Mouse (Mus musculus) CH12.LX (cell line): ENCODE data around the gene Tfap4. TPM values are rescaled to one million over a fixed set of nuclear protein-coding genes. Genes with fewer than 3 reads are reported as not detected.

ENCODE experiments used
- DNase-seq: peaks from one replicate; pipeline ENCODE4 v3.0.0-alpha.2; 2013; ENCODE audit errors: extremely low read depth
- H3K27ac ChIP-seq: 2 replicates; pipeline ENCODE4 v1.5.1; 2012; ENCODE audit warnings: low read depth, mild to moderate bottlenecking, control low read depth, moderate library complexity; ENCODE audit not compliant: insufficient read depth
- H3K27me3 ChIP-seq: replicated peaks from 2 replicates; pipeline ENCODE3; 2012; ENCODE audit warnings: inconsistent platforms
- H3K36me3 ChIP-seq, 2 experiments: replicated peaks in 1 of 2; 2 replicates each; pipeline versions ENCODE3 to v1.6.1; 2012; ENCODE audit warnings: inconsistent platforms in 1 of 2, low read length in 1 of 2, mild to moderate bottlenecking in 1 of 2, mixed read lengths in 1 of 2, moderate library complexity in 1 of 2; ENCODE audit not compliant: control insufficient read depth in 1 of 2, insufficient read depth in 1 of 2
- H3K4me1 ChIP-seq, 2 experiments: 2 replicates each; pipeline ENCODE4 v1.6.1; 2012; ENCODE audit warnings: inconsistent platforms in 1 of 2, moderate library complexity in 1 of 2; ENCODE audit not compliant: insufficient read depth in 2 of 2, control insufficient read depth in 1 of 2
- H3K4me2 ChIP-seq: 2 replicates; pipeline ENCODE4 v1.6.1; 2012; ENCODE audit warnings: low read depth, mild to moderate bottlenecking, control low read depth; ENCODE audit not compliant: poor library complexity, insufficient read depth, severe bottlenecking
- H3K4me3 ChIP-seq, 3 experiments: fragments of 150-350 bp in 1 of 3; sonication (generic) in 1 of 3; replicated peaks in 1 of 3; 2 replicates each; pipeline versions ENCODE3 to v1.5.1; 2011 to 2012; ENCODE audit warnings: low read depth in 2 of 3, low read length in 2 of 3, mild to moderate bottlenecking in 2 of 3, moderate library complexity in 2 of 3, control low read depth in 1 of 3, improper control_type of control experiment in 1 of 3, inconsistent platforms in 1 of 3, mixed read lengths in 1 of 3; ENCODE audit not compliant: poor library complexity in 1 of 3
- H3K79me2 ChIP-seq: replicated peaks from 2 replicates; pipeline ENCODE4 v1.6.1; 2012; ENCODE audit warnings: mild to moderate bottlenecking, moderate library complexity; ENCODE audit not compliant: control insufficient read depth, poor library complexity, insufficient read depth, severe bottlenecking; ENCODE audit errors: extremely low read depth
- H3K9ac ChIP-seq: 2 replicates; pipeline ENCODE4 v1.6.1; 2012; ENCODE audit warnings: low read depth, mild to moderate bottlenecking, control low read depth, moderate library complexity; ENCODE audit not compliant: insufficient read depth
- H3K9me3 ChIP-seq: replicated peaks from 2 replicates; pipeline ENCODE3; 2012; ENCODE audit warnings: low read length, inconsistent platforms, mixed read lengths
- CHD1 ChIP-seq: IDR thresholded peaks from 2 replicates; pipeline ENCODE4 v1.6.1; 2012; ENCODE audit warnings: low read depth, low read length, improper control_type of control experiment, inconsistent platforms
- CTCF ChIP-seq, 2 experiments: IDR thresholded peaks in 1 of 2; conservative IDR thresholded peaks in 1 of 2; 2 replicates each; pipeline ENCODE4 v1.5.1; 2011 to 2012; ENCODE audit warnings: low read depth in 2 of 2, low read length in 2 of 2, improper control_type of control experiment in 1 of 2, inconsistent platforms in 1 of 2, mild to moderate bottlenecking in 1 of 2, moderate library complexity in 1 of 2
- ELF1 ChIP-seq: IDR thresholded peaks from 2 replicates; pipeline ENCODE4 v1.6.1; 2014; ENCODE audit warnings: low read depth, mild to moderate bottlenecking, inconsistent platforms, low read length, improper control_type of control experiment
- EP300 ChIP-seq: IDR thresholded peaks from 2 replicates; pipeline ENCODE4 v1.6.1; 2011; ENCODE audit warnings: low read length, improper control_type of control experiment
- HCFC1 ChIP-seq: IDR thresholded peaks from 2 replicates; pipeline ENCODE4 v1.6.1; 2012; ENCODE audit warnings: low read depth, mild to moderate bottlenecking, inconsistent platforms, low read length, improper control_type of control experiment
- IRF4 ChIP-seq: IDR thresholded peaks from 2 replicates; pipeline ENCODE4 v1.6.1; 2014; ENCODE audit warnings: low read depth, mild to moderate bottlenecking, inconsistent platforms, low read length, improper control_type of control experiment
- JUND ChIP-seq: conservative IDR thresholded peaks from 2 replicates; pipeline ENCODE4 v1.6.1; 2011; ENCODE audit warnings: low read depth, low read length, improper control_type of control experiment
- KAT2A ChIP-seq: IDR thresholded peaks from 2 replicates; pipeline ENCODE4 v1.6.1; 2012; ENCODE audit warnings: low read length, improper control_type of control experiment, inconsistent platforms; ENCODE audit not compliant: insufficient replicate concordance
- MAZ ChIP-seq: IDR thresholded peaks from 2 replicates; pipeline ENCODE4 v1.6.1; 2012; ENCODE audit warnings: low read depth, mild to moderate bottlenecking, inconsistent platforms, low read length, improper control_type of control experiment, moderate library complexity
- MXI1 ChIP-seq: IDR thresholded peaks from 2 replicates; pipeline ENCODE4 v1.6.1; 2011; ENCODE audit warnings: mild to moderate bottlenecking, low read depth, low read length, improper control_type of control experiment
- MYC ChIP-seq: IDR thresholded peaks from 2 replicates; pipeline ENCODE4 v1.6.1; 2011; ENCODE audit warnings: low read depth, mild to moderate bottlenecking, improper control_type of control experiment, low read length
- NELFE ChIP-seq: IDR thresholded peaks from 2 replicates; pipeline ENCODE4 v1.6.1; 2011; ENCODE audit warnings: low read depth, low read length, improper control_type of control experiment
- NRF1 ChIP-seq: IDR thresholded peaks from 2 replicates; pipeline ENCODE4 v1.6.1; 2014; ENCODE audit warnings: low read depth, mild to moderate bottlenecking, inconsistent platforms, low read length, improper control_type of control experiment, moderate library complexity
- PAX5 ChIP-seq: IDR thresholded peaks from 2 replicates; pipeline ENCODE4 v1.6.1; 2012; ENCODE audit warnings: low read length, inconsistent platforms, mixed read lengths
- POLR2AphosphoS2 ChIP-seq: IDR thresholded peaks from 2 replicates; pipeline ENCODE4 v1.6.1; 2011; ENCODE audit warnings: low read depth, low read length, improper control_type of control experiment
- RAD21 ChIP-seq: IDR thresholded peaks from 2 replicates; pipeline ENCODE4 v1.6.1; 2011; ENCODE audit warnings: low read depth, mild to moderate bottlenecking, low read length, improper control_type of control experiment, moderate library complexity
- SIN3A ChIP-seq: IDR thresholded peaks from 2 replicates; pipeline ENCODE4 v1.6.1; 2012; ENCODE audit warnings: low read length, improper control_type of control experiment, inconsistent platforms
- UBTF ChIP-seq: IDR thresholded peaks from 2 replicates; pipeline ENCODE4 v1.6.1; 2012; ENCODE audit warnings: low read depth, mild to moderate bottlenecking, inconsistent platforms, low read length, improper control_type of control experiment, moderate library complexity
- USF2 ChIP-seq: conservative IDR thresholded peaks from 2 replicates; pipeline ENCODE4 v1.6.1; 2011; ENCODE audit warnings: low read depth, low read length, improper control_type of control experiment
- ZKSCAN1 ChIP-seq: IDR thresholded peaks from 2 replicates; pipeline ENCODE4 v1.6.1; 2012; ENCODE audit warnings: low read depth, inconsistent platforms, low read length, improper control_type of control experiment, borderline replicate concordance
- dilution Hi-C: fragments of 300-500 bp; cut with MboI; formaldehyde crosslinking; loops from 2 replicates; pipeline ENCODE4 v1.14.3; 2020; ENCODE audit warnings: low sequenced_read_pairs; ENCODE audit not compliant: extremely low pct_unique_long_range_greater_than_20kb, extremely low pct_ligation_motif_present
- in situ Hi-C: fragments of 300-500 bp; cut with MboI; formaldehyde crosslinking; loops from 3 replicates; pipeline ENCODE4 v1.14.3; 2019; ENCODE audit warnings: low sequenced_read_pairs, low pct_ligation_motif_present, low pct_unique_long_range_greater_than_20kb, mixed read lengths
- polyA plus RNA-seq: library from polyadenylated mRNA; unstranded; fragments of >175 nt; gene quantifications from 2 replicates; pipeline ENCODE4 v1.2.1, GENCODE M21; 2012; ENCODE audit warnings: low read depth; ENCODE audit not compliant: insufficient read length
- total RNA-seq, 2 experiments: library from RNA; depleted of rRNA; stranded (reverse); fragments of 300-350 nt in 1 of 2; fragments of >200 nt in 1 of 2; gene quantifications; 2 replicates each; pipeline ENCODE4 v1.2.3; 2012 to 2014

The Tfap4 gene
- total and polyA plus RNA-seq, 3 experiments = 23.5 to 43.3 (median 24.0) TPM

DNA sequence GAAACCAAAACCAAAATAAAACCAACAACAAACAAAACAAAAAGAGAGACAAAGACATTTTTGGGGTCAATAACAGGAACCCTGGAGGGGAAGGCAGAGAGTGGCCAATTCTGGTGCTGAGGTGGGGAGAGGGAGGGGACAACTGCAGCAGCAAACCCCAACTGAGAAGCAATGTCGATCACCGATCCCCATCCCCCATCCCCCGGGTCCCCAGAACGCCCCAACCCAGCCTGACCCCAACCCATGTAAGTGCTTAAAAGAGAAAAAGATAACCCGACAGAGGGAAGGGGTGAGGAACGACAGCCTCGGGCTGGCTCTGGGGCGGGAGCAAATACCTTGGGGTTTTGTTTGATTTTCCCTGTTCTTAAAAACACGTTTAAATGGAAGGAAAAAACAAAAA is 14.8 kb downstream of the Tfap4 start:
- Histone ChIP-seq H3K9ac (no peak overlapping the region), H3K9me3 (peaks cover 4% of the 10 kb centered on the region), H3K79me2 (no peaks in the 10 kb centered on the region), H3K4me2 (no peak overlapping the region), H3K27me3 (no peaks in the 10 kb centered on the region), H3K27ac (no peak overlapping the region), H3K36me3 (peaks cover 38 to 64% of the 10 kb centered on the region in 2 experiments), H3K4me3 (no peak overlapping the region), H3K4me1 (peaks cover 5 to 34% of the 10 kb centered on the region in 2 experiments)
- in situ Hi-C loops (loop anchor here (5.0 kb wide), 1 partner anchor 238 kb away; no protein-coding TSS in a partner anchor), dilution Hi-C loops (no loop called here)
- DNase-seq = no peak
- no peak for TF ChIP-seq POLR2AphosphoS2
- TF ChIP-seq UBTF = no peak
- TF ChIP-seq CHD1 = no peak
- no peak for TF ChIP-seq MXI1
- no peak for TF ChIP-seq ZKSCAN1
- no peak for TF ChIP-seq JUND
- no peak for TF ChIP-seq MAZ
- no peak for TF ChIP-seq SIN3A
- no peak for TF ChIP-seq RAD21
- no peak for TF ChIP-seq NRF1
- TF ChIP-seq KAT2A = no peak
- no peak for TF ChIP-seq CTCF (conservative IDR thresholded peaks at IDR 0.05 in 1 of 2, IDR thresholded peaks at IDR 0.05 in 1 of 2; ENCODE audit: low read depth in 2 of 2, low read length in 2 of 2)
- TF ChIP-seq EP300 = no peak
- TF ChIP-seq PAX5 = no peak
- TF ChIP-seq HCFC1 = no peak
- TF ChIP-seq MYC = no peak
- no peak for TF ChIP-seq NELFE

- H3K79me2 ChIP-seq = no peaks in the 10 kb centered on the region; the same call in 1 of the 2 replicates
- no peak for TF ChIP-seq USF2
- TF ChIP-seq ELF1 = no peak
- no peak for TF ChIP-seq IRF4
- no peak for TF ChIP-seq UBTF
- TF ChIP-seq MYC = no peak
- H3K9ac ChIP-seq = no peak overlapping the region
- no peak overlapping the region for H3K27ac ChIP-seq
- H3K9me3 ChIP-seq = peaks cover 4% of the 10 kb centered on the region
- peaks cover 26 to 53% of the 10 kb centered on the region in 2 experiments for H3K36me3 ChIP-seq
- no peak for DNase-seq
- no peak overlapping the region for H3K4me3 ChIP-seq
- dilution Hi-C loops (no loop called here), in situ Hi-C loops (loop anchor here (5.0 kb wide), 1 partner anchor 236 kb away; no protein-coding TSS in a partner anchor)
- H3K27me3 ChIP-seq = no peaks in the 10 kb centered on the region
- H3K4me1 ChIP-seq = peaks cover 5 to 30% of the 10 kb centered on the region in 2 experiments
- H3K4me2 ChIP-seq = no peak overlapping the region
Observed at GRCm38 (mm10) chr16:4543266-4543665, 16.4 kb downstream of the Tfap4 start.
